Comparison of ENCODE assay signal across 20 mouse cellular contexts in the genomic region with DNA sequence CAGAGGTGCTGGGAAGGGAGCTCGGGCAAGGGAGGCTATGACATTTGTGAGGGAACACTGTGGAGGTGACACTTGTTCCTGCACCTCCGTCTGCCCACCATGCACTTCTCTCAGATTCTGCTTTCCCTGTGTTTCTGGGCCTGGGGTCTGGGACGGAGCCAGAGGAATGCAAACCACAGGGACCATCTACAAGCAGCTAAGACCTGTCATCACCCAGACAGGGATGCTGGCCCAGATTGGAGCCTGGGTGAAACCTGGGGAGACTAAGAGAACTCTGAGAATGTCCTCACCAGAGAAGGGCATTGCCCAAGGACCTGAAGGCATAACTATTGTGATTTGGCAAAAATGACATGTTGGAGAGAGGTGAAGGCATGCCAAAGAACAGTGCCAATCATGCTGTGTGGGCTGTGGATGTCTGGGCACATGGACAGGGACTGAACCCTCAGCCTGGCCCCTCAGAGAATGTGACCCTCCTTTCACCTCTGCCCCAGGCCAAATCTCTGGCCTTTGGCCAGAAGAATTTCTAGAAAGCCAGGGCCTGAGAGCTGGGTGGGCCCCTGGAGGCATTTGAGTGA. TPM values are rescaled to one million over a fixed set of nuclear protein-coding genes. Genes with fewer than 3 reads are reported as not detected.
A peak's percentile ranks its signal among the peaks of the same experiment; 100 is the strongest.
DNase-seq lines count a peak whose midpoint lies in the region; ATAC-seq and TF ChIP-seq lines count a peak whose summit lies in the region.
"Had no signal": no experiment of that assay in that cellular context is flagged by ENCODE, and none has a peak within 500 bp of the region (broad histone marks: within the 10 kb centered on the region; RNA-seq: fewer than 3 reads in every experiment).

No protein-coding gene starts in this region.

- no peak overlapping the region for H3K9ac ChIP-seq in heart, embryonic 15.5 days
- H3K9ac ChIP-seq: forebrain, embryonic 15.5 days; liver, embryonic 13.5 days; lung, embryonic 15.5 days; stomach, embryonic 15.5 days had no signal

- no peaks in the 10 kb centered on the region for H3K9me3 ChIP-seq in heart, embryonic 15.5 days (replicated peaks)
- H3K9me3 ChIP-seq: forebrain, embryonic 15.5 days; liver, embryonic 13.5 days; lung, embryonic 15.5 days; stomach, embryonic 15.5 days had no signal

- peaks cover 86% of the 10 kb centered on the region for H3K4me1 ChIP-seq in heart, embryonic 15.5 days (replicated peaks)
- H3K4me1 ChIP-seq in testis, adult 2 months (ENCODE audit: control insufficient read depth, insufficient read depth, low read length): peaks cover 9% of the 10 kb centered on the region

- peak overlapping the region; percentile 67 for H3K27ac ChIP-seq in heart, embryonic 15.5 days
- H3K27ac ChIP-seq in testis, adult 2 months (ENCODE audit: control insufficient read depth, insufficient read depth, low read depth, low read length): no peak overlapping the region
- H3K27ac ChIP-seq: forebrain, embryonic 15.5 days; heart, adult 2 months; left cerebral cortex, adult 2 months; liver, embryonic 13.5 days; lung, embryonic 15.5 days; macrophage; stomach, embryonic 15.5 days had no signal

- H3K4me3 ChIP-seq in heart, embryonic 15.5 days: no peak overlapping the region
- H3K4me3 ChIP-seq in testis, adult 2 months (ENCODE audit: control insufficient read depth, low read depth, low read length): peak overlapping the region; percentile 62
- H3K4me3 ChIP-seq: erythroblast, embryonic 14.5 days; forebrain, embryonic 15.5 days; heart, adult 2 months; left cerebral cortex, adult 2 months; liver, embryonic 13.5 days; lung, embryonic 15.5 days; stomach, embryonic 15.5 days had no signal

- H3K27me3 ChIP-seq in heart, embryonic 15.5 days: no peaks in the 10 kb centered on the region
- no peaks in the 10 kb centered on the region for H3K27me3 ChIP-seq in testis, adult 2 months (ENCODE audit: control insufficient read depth, insufficient read depth, low read length)
- H3K27me3 ChIP-seq: forebrain, embryonic 15.5 days; liver, embryonic 13.5 days; lung, embryonic 15.5 days; stomach, embryonic 15.5 days had no signal

- no peaks in the 10 kb centered on the region for H3K36me3 ChIP-seq in heart, embryonic 15.5 days
- H3K36me3 ChIP-seq in testis, adult 2 months (ENCODE audit: control insufficient read depth, insufficient read depth, low read length): no peaks in the 10 kb centered on the region
- H3K36me3 ChIP-seq: forebrain, embryonic 15.5 days; liver, embryonic 13.5 days; lung, embryonic 15.5 days; stomach, embryonic 15.5 days had no signal

- no peak for ATAC-seq in heart, embryonic 15.5 days (replicated peaks; ENCODE audit: insufficient number of reproducible peaks, insufficient read depth, low FRiP score, low read depth)
- no peak for ATAC-seq in monocyte, adult 5-6 weeks (replicated peaks; ENCODE audit: insufficient number of reproducible peaks, low FRiP score, low TSS enrichment, poor library complexity, severe bottlenecking)
- ATAC-seq: forebrain, embryonic 15.5 days had no signal

- no peak for TF ChIP-seq POLR2A in testis, adult 2 months (IDR thresholded peaks at IDR 0.05; ENCODE audit: control insufficient read depth, low read depth, low read length)

- peak; percentile 57 for DNase-seq in cerebellum, adult 9-10 months
- no peak for DNase-seq in cerebellum, adult 18-20 months
- no peak for DNase-seq in heart, adult 9 months (ENCODE audit: low spot score in 2 of 2)
- DNase-seq in testis, postnatal 10 days (ENCODE audit: low spot score): no peak
- no peak for DNase-seq in right cerebral cortex, postnatal 10 days (ENCODE audit: low spot score in 2 of 2)
- DNase-seq: kidney, adult 8-10 months; kidney, postnatal 25 days; liver, embryonic 13.5 days; midbrain, embryonic 14.5 days; spleen, adult 18-20 months had no signal

- peak overlapping the region; percentile 25; the same call in 1 of the 2 replicates for H3K4me2 ChIP-seq in heart, embryonic 15.5 days
- H3K4me2 ChIP-seq: forebrain, embryonic 15.5 days; liver, embryonic 13.5 days; lung, embryonic 15.5 days; stomach, embryonic 15.5 days had no signal

- TF ChIP-seq CTCF in testis, adult 2 months (IDR thresholded peaks at IDR 0.05; ENCODE audit: control insufficient read depth, insufficient read depth, insufficient replicate concordance, low read depth, low read length): no peak

- 45% methylated on average over 3 of the region's 3 CpGs for WGBS in heart, embryonic 15.5 days

RNA-seq across cellular contexts. Expression of gene Myl9, which starts 39.4 kb away (rescaled TPM):
- polyA plus RNA-seq in heart, embryonic 15.5 days (2015; fragmentation: Nextera tagmentation; extraction: Ambion mirVana): 1,553 and 1,598 TPM in 2 replicates
- polyA plus RNA-seq in testis, adult 2 months (2012; rRNA removed): 68.0 and 106 TPM in 2 replicates
- total RNA-seq in monocyte, adult 5-6 weeks (2017): 5.0 to 95.3 TPM (median 6.6 TPM) in 3 replicates
- polyA plus RNA-seq: macrophage had no signal

Comparison
In these comparisons a context has a peak if more than half of its experiments do, and no peak if none do; other contexts are left out.
1. RNA of gene Myl9, which starts 39.4 kb away (polyA plus RNA-seq): 1,553 to 1,598 TPM in heart, embryonic 15.5 days; 68.0 to 106 TPM in testis, adult 2 months; every median in the first group is over 10 times any median in the second.